Mouse (Mus musculus) Patski (cell line): ENCODE results near the gene Mxi1. TPM values are rescaled to one million over a fixed set of nuclear protein-coding genes. Genes with fewer than 3 reads are reported as not detected.
"Not testable (repeated sequence)": the region's sequence is repeated elsewhere in the genome, so short reads cannot be mapped to it uniquely, and the experiment has no call there.

Experiments
- ATAC-seq: fragments of 100-300 bp; one replicate; pipeline ENCODE4 v1.8.0; 2021
- CTCF ChIA-PET: fragments of 350-600 bp; sonication (Branson Sonifier 250); formaldehyde crosslinking; loops from one replicate; lab custom pipeline; 2022; ENCODE audit warnings: inconsistent platforms; lab: Charles Lee
- POLR2A ChIA-PET: fragments of 350-600 bp; sonication (Branson Sonifier 250); formaldehyde crosslinking; loops from one replicate; lab custom pipeline; 2022; ENCODE audit warnings: antibody characterized with exemption, inconsistent platforms; lab: Charles Lee
- DNase-seq: peaks from one replicate; pipeline ENCODE4 v3.0.0-alpha.2; 2011; ENCODE audit warnings: low read depth, low spot score
- H3K27me3 ChIP-seq: fragments of 371-371 bp; one replicate; pipeline ENCODE4 v1.5.1; 2021
- CTCF ChIP-seq: fragments of 100-300 bp; IDR thresholded peaks from one replicate; pipeline ENCODE4 v1.5.1; 2021
- in situ Hi-C: fragments of 300-500 bp; cut with MboI; formaldehyde crosslinking; loops from 3 replicates; pipeline ENCODE4 v1.11.1; 2018; ENCODE audit warnings: low pct_unique_long_range_greater_than_20kb, mixed read lengths
- polyA plus RNA-seq: library from polyadenylated mRNA; unstranded; gene quantifications from one replicate; pipeline ENCODE4 v1.2.3, GENCODE M21; 2021

Gene Mxi1
- polyA plus RNA-seq, 1 experiment from 2014 or later = 92.8 TPM

DNA sequence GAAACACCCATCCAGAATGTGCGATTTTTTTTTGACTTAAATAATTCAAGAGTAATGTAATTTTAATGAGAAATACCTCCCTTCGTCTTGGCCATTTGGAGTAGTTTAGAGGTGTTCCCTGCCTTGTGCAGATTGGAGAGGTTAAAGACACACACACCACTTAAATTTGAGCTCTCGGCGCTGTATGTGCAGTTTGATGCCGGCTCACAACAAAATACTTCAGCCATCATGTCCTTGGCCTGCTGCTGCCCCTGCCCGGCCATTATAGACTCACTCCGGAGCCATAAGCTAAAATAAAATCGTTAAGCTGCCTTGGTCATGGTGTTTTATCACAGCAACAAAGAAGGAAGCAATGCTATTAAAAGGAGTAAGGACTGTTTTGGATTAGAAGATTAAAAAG, 81.1 kb downstream of the Mxi1 start:
- no peak for TF ChIP-seq CTCF
- no peaks in the 10 kb centered on the region for H3K27me3 ChIP-seq
- ChIA-PET CTCF (interaction anchor here (1.1 kb wide), 1 partner anchor 208 kb away, joined by 3 read pairs; the partner anchor contains the start of gene Smc3), POLR2A (interaction anchor here (0.7 to 1.1 kb wide), 5 partner anchors 30 to 389 kb away, joined by 3 to 10 read pairs (median 3); no protein-coding TSS in a partner anchor)
- DNase-seq (no peak), ATAC-seq (no peak)
- in situ Hi-C loops = loop anchor here (5.0 to 25.0 kb wide), 3 partner anchors 251 to 546 kb away; partner anchors contain the start of genes Bbip1 and Shoc2

DNA sequence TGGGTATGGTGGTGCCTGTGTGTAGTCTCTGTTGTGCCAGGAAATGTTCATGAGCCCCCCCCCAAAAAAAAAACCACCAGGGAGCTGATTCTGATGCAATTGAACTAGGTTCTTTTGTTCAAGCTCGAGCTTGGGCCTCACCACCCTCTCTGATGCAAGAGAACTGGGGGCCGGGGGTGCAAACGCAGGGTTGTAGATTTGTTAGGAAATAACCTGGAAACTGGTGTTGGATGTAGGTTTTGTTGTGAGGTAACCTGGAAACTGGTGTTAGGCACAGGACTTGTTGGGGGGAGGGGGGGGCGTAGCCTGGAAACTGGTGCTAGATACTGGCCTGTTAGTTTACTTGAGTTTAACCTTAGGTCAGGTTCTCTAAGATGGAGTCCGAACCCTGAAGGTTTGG, 81.5 kb downstream of the Mxi1 start:
- DNase-seq (no peak), ATAC-seq (no peak)
- H3K27me3 ChIP-seq = no peaks in the 10 kb centered on the region
- in situ Hi-C loops = loop anchor here (5.0 to 25.0 kb wide), 3 partner anchors 251 to 546 kb away; partner anchors contain the start of genes Bbip1 and Shoc2
- no peak for TF ChIP-seq CTCF
- ChIA-PET POLR2A (interaction anchor here (0.7 to 1.1 kb wide), 5 partner anchors 30 to 390 kb away, joined by 3 to 10 read pairs (median 3); no protein-coding TSS in a partner anchor), CTCF (interaction anchor here (1.1 to 1.2 kb wide), 2 partner anchors 136 to 208 kb away, joined by 3 read pairs; partner anchors contain the start of gene Smc3)

DNA sequence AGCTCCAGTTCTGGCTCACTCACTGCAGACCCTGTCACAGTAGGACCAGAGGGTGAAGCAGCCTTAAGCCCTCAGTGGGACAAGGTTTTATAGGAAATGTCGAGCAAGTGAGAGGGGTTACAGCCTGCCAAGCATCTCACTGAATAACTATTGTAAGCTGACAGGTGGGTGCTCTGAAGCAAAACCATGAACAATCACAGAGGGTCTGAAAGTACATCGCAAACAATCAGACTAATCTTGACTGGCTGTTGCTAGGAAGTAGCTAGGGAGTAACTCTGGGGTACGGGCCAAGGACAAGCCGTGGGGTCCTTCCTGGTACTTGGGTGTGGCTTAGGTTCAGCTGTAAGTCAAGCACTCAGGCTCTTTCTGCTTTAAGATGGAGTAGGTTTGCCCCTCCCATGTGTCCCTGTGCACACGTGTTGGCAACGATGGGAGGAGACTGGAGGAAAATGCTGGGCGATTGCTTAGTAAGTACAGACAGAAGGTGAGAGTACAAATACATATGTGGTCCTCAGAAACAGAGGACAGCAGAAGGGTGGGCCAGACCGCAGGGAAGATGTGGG, 82.5 kb downstream of the Mxi1 start:
- DNase-seq (no peak), ATAC-seq (no peak)
- no peak for TF ChIP-seq CTCF
- ChIA-PET CTCF (interaction anchor here (0.9 to 3.0 kb wide), 4 partner anchors 12 to 207 kb away, joined by 3 to 13 read pairs (median 3); partner anchors contain the start of gene Smc3), POLR2A (interaction anchor here (1.0 kb wide), 1 partner anchor 19 kb away, joined by 3 read pairs; no protein-coding TSS in a partner anchor)
- in situ Hi-C loops = loop anchor here (5.0 to 25.0 kb wide), 3 partner anchors 249 to 544 kb away; partner anchors contain the start of genes Bbip1 and Shoc2
- H3K27me3 ChIP-seq = no peaks in the 10 kb centered on the region

DNA sequence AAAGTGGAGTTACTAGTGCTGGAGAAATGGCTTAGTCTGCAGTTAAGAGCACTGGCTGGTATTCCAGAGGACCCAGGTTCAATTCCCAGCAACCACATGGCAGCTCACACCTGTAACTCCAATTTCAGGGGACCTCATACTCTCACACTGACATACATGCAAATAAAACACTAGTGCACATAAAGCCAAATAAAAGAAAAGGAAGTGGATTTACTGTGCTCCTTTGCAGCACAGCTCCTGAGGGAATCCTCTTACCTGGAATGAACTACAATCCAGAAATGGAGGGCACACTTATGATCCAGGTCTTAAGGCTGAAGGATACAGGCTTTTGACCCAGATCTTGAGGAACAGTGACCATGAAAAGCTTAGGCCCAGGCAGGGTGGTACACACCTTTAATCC, 83.3 kb downstream of the Mxi1 start:
- no peak for TF ChIP-seq CTCF
- no peaks in the 10 kb centered on the region for H3K27me3 ChIP-seq
- in situ Hi-C loops = loop anchor here (5.0 to 25.0 kb wide), 3 partner anchors 249 to 544 kb away; partner anchors contain the start of genes Bbip1 and Shoc2
- CTCF ChIA-PET = interaction anchor here (1.1 to 3.0 kb wide), 9 partner anchors 11 to 256 kb away, joined by 3 to 13 read pairs (median 4); no protein-coding TSS in a partner anchor
- ATAC-seq (no peak), DNase-seq (no peak)
- POLR2A ChIA-PET = interaction anchor here (0.6 to 1.2 kb wide), 5 partner anchors 17 to 184 kb away, joined by 3 to 4 read pairs (median 3); no protein-coding TSS in a partner anchor

DNA sequence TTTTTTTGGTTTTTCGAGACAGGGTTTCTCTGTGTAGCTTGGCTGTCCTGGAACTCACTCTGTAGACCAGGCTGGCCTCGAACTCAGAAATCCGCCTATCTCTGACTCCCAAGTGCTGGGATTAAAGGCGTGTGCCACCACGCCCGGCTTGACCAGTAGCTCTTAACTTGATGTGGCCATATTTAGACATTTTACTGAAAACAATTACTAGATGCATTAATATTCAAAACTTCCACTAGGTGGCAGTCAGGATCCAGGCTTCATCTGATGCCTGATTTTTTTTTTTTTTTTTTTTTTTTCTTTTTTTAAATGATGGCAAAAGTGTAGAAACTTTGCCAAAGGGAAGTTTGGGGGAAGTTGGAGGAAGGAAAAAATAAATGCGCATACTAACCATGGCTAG, 84.2 kb downstream of the Mxi1 start:
- in situ Hi-C loops = loop anchor here (5.0 to 25.0 kb wide), 3 partner anchors 248 to 543 kb away; partner anchors contain the start of genes Bbip1 and Shoc2
- no peaks in the 10 kb centered on the region for H3K27me3 ChIP-seq
- peak; percentile 64 for TF ChIP-seq CTCF
- ChIA-PET POLR2A (interaction anchor here (0.7 to 1.2 kb wide), 3 partner anchors 16 to 267 kb away, joined by 3 to 6 read pairs (median 3); no protein-coding TSS in a partner anchor), CTCF (interaction anchor here (0.7 to 3.0 kb wide), 24 partner anchors 11 to 255 kb away, joined by 3 to 13 read pairs (median 4); no protein-coding TSS in a partner anchor)
- DNase-seq (no peak), ATAC-seq (no peak)

DNA sequence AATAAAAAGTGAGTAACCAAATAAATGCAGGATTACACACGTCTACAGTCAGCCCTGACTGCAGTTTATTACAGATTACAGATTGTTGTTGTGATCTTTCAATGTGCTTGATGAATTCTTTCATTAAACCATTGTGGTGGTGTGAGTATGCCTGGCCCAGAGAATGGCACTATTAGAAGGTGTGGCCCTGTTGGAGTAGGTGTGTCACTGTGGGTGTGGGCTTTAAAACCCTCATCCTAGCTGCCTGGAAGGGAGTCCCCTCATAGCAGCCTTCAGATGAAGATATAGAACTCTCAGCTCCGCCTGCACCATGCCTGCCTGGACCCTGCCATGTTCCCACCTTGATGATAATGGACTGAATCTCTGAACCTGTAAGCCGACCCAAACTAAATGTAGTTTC, 84.6 kb downstream of the Mxi1 start:
- CTCF ChIA-PET = interaction anchor here (0.7 to 3.0 kb wide), 18 partner anchors 10 to 255 kb away, joined by 3 to 13 read pairs (median 4); no protein-coding TSS in a partner anchor
- H3K27me3 ChIP-seq, ATAC-seq, DNase-seq: not testable (repeated sequence)
- POLR2A ChIA-PET = interaction anchor here (1.2 kb wide), 1 partner anchor 15 kb away, joined by 3 read pairs; no protein-coding TSS in a partner anchor
- in situ Hi-C loops = loop anchor here (5.0 to 25.0 kb wide), 3 partner anchors 247 to 542 kb away; partner anchors contain the start of genes Bbip1 and Shoc2

DNA sequence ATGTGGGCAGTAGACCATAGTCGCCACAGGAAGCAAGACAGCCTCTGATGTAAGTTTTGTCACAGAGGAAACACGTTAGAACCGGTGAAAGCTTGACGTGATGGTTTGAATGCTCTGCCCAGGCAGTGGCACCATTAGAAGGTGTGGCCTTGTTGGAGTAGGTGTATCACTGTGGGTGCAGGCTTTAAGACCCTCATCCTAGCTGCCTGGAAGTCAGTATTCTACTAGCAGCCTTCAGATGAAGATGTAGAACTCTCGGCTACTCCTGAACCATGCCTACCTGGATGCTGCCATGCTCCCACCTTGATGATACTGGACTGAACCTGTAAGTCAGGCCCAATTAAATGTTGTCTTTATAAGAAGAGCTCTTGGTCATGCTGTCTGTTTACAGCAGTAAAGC, 85.5 kb downstream of the Mxi1 start:
- DNase-seq, H3K27me3 ChIP-seq, ATAC-seq, POLR2A ChIA-PET: not testable (repeated sequence)
- CTCF ChIA-PET = interaction anchor here (1.0 to 3.0 kb wide), 4 partner anchors 9 to 198 kb away, joined by 3 to 13 read pairs (median 6); no protein-coding TSS in a partner anchor
- in situ Hi-C loops = loop anchor here (25.0 kb wide), 2 partner anchors 366 to 541 kb away; partner anchors contain the start of genes Bbip1 and Shoc2

DNA sequence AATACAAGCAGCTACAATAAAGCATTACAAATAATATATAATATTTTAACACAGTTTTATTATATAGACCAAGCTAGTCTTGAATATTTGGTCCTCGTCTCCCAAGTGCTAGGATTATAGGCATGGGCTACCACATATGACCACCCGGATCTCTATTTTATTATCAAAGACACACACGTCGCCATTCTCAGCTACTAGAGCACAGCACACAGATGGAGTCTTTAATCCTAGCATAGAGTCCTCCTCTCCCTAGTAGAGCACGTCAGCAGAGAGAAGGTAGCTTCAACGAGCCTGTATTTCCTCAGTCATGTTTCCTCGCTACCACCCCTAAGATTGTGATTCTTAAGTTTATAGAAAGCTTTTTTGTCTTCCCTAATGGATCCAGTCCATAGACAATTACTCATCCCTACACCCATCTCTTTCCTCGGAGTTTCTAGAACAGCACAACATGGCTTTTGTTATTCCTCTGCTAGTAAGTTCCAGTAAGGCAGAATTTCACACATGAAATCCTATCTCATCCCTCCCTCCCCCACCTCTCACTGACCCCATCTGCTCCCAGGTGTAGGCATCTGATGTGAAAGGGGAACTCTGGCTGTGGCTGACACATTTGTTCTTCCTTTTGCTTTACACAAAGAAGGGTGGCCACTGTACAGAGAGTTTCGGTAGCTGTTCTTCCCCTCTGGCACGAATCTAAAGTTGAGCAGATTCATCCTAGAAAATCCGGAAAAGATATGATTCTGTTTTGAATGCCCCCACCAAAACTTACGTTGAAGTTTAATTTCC, 87.3 kb downstream of the Mxi1 start:
- no peaks in the 10 kb centered on the region for H3K27me3 ChIP-seq
- DNase-seq = no peak
- ChIA-PET CTCF (interaction anchor here (0.8 to 2.7 kb wide), 4 partner anchors 22 to 239 kb away, joined by 3 to 7 read pairs (median 4); no protein-coding TSS in a partner anchor), POLR2A (no interaction called here)
- no peak for TF ChIP-seq CTCF
- no peak for ATAC-seq
- in situ Hi-C loops = loop anchor here (25.0 kb wide), 2 partner anchors 365 to 540 kb away; partner anchors contain the start of genes Bbip1 and Shoc2

DNA sequence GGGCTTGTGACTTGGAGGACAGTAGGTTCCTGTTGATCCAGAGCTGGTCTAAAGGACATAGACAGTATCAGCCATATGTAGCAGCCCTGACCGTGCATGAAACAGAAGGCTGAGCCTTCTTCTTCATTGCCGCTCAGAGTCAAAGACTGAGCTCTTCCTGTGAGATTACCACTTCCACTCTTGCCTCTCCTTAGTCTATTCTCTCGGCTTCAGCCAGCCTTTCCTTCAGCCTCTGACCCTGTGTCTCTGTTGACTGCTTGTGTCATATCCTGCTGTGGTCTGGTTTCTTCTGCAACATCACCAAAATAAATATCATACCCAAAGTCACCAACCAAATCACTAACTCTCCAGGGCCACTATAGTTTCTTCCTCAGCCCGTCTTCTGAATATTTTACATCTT, 88.9 kb downstream of the Mxi1 start:
- TF ChIP-seq CTCF = no peak
- CTCF ChIA-PET = interaction anchor here (1.1 to 2.7 kb wide), 3 partner anchors 13 to 177 kb away, joined by 3 to 9 read pairs (median 5); no protein-coding TSS in a partner anchor
- POLR2A ChIA-PET = interaction anchor here (0.6 kb wide), 1 partner anchor 202 kb away, joined by 4 read pairs; no protein-coding TSS in a partner anchor
- no peaks in the 10 kb centered on the region for H3K27me3 ChIP-seq
- ATAC-seq (no peak), DNase-seq (no peak)
- in situ Hi-C loops = loop anchor here (25.0 kb wide), 2 partner anchors 363 to 538 kb away; partner anchors contain the start of genes Bbip1 and Shoc2
